Mouse (Mus musculus): ENCODE results near the gene Trip10. TPM values are rescaled to one million over a fixed set of nuclear protein-coding genes. Genes with fewer than 3 reads are reported as not detected.

Trip10 gene
- total and polyA plus RNA-seq, 3 experiments = 21.5 to 40.0 (median 22.9) TPM

DNA sequence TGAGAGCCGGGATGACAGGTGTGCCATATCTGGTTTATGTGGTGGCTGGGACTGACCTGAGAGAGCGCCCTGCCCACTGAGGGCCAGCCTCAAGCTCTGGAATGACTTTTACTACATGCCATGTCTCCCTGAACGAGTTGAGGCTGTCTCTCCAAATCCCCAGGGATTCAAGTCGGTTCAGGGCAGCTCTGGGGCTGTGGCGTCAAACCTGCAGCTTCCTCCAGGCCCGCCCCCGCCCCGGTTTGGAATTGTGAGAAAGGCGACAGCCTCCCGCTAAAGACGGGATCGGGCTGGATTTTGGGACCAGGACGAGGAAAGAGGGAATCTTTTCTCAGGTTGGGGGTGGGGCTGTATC is 26.7 kb downstream of the Trip10 start:
- peak overlapping the region; percentile 1; the same call in 1 of the 2 replicates for H3K27ac ChIP-seq (ENCODE audit: insufficient read depth, low read depth)
- H3K4me3 ChIP-seq (replicated peaks in 1 of 3; ENCODE audit: low read depth in 2 of 3, low read length in 2 of 3, poor library complexity in 1 of 3) = peak overlapping the region; percentile 61 to 74 (median 62)
- DNase-seq (ENCODE audit: extremely low read depth) = no peak
- H3K4me2 ChIP-seq (ENCODE audit: insufficient read depth, low read depth, poor library complexity, severe bottlenecking) = peak overlapping the region; percentile 87
- peak overlapping the region; percentile 17; the same call in 1 of the 2 replicates for H3K9ac ChIP-seq (ENCODE audit: insufficient read depth, low read depth)
- in situ Hi-C loops (cut with MboI; ENCODE audit: low pct_ligation_motif_present, low pct_unique_long_range_greater_than_20kb, low sequenced_read_pairs) (no loop called here), dilution Hi-C loops (cut with MboI; ENCODE audit: extremely low pct_ligation_motif_present, extremely low pct_unique_long_range_greater_than_20kb, low sequenced_read_pairs) (no loop called here)
- H3K4me1 ChIP-seq (ENCODE audit: control insufficient read depth in 1 of 2, insufficient read depth in 2 of 2) = peaks cover 11 to 41% of the 10 kb centered on the region in 2 experiments; a peak in 3 of 4 replicates
- H3K79me2 ChIP-seq (replicated peaks; ENCODE audit: control insufficient read depth, extremely low read depth, insufficient read depth, poor library complexity, severe bottlenecking) = peaks cover 10% of the 10 kb centered on the region
- TF ChIP-seq GABPA (IDR thresholded peaks at IDR 0.05; ENCODE audit: insufficient replicate concordance, low read depth, low read length) = no peak
- TF ChIP-seq ELF1 (IDR thresholded peaks at IDR 0.05; ENCODE audit: low read depth, low read length) = no peak
- no peak for TF ChIP-seq UBTF (IDR thresholded peaks at IDR 0.05; ENCODE audit: low read depth, low read length)
- TF ChIP-seq MYC (IDR thresholded peaks at IDR 0.05; ENCODE audit: low read depth, low read length) = no peak
- TF ChIP-seq SIN3A (IDR thresholded peaks at IDR 0.05; ENCODE audit: low read length) = 0 out of 2 replicates have a peak, but pooled peaks have one; percentile 14
- TF ChIP-seq TBP (conservative IDR thresholded peaks at IDR 0.05; ENCODE audit: low read depth, low read length) = no peak
- no peak for TF ChIP-seq TCF12 (IDR thresholded peaks at IDR 0.05; ENCODE audit: low read depth, low read length)
- no peak for TF ChIP-seq POLR2A (IDR thresholded peaks at IDR 0.05; ENCODE audit: low read depth, low read length)
- H3K27me3 ChIP-seq (replicated peaks) = peaks cover 3% of the 10 kb centered on the region
- H3K36me3 ChIP-seq (replicated peaks in 1 of 2; ENCODE audit: control insufficient read depth in 1 of 2, insufficient read depth in 1 of 2, low read length in 1 of 2) = no peaks in the 10 kb centered on the region
- no peaks in the 10 kb centered on the region for H3K9me3 ChIP-seq (replicated peaks; ENCODE audit: low read length)

DNA sequence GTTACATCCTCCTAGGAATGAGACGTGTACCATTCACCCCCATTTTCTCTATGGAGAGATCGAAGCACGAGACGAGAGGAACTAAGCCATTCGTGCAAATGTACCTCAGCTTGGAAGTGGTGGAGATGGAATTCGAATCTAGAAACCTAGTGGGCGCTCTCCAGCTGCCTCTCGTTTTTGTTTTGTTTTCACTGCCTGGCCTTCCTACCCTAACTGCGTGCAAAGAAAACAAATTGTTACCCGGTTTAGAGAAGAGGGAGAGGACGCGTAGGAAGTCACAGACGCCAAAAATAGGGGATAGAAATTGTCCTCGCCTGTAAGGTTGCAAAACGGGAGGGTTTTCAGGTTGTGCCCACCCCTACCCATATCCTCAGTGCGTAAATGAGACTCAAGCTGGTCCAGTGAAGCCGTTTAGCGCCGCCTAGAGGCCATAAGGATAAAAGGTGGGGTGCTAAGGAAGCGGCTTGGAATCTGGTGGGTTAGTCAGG is 27.4 kb downstream of the Trip10 start:
- Histone ChIP-seq H3K4me1 (ENCODE audit: control insufficient read depth in 1 of 2, insufficient read depth in 2 of 2) (peaks cover 17 to 48% of the 10 kb centered on the region in 2 experiments), H3K4me2 (ENCODE audit: insufficient read depth, low read depth, poor library complexity, severe bottlenecking) (peak overlapping the region; percentile 87), H3K4me3 (replicated peaks in 1 of 3; ENCODE audit: low read depth in 2 of 3, low read length in 2 of 3, poor library complexity in 1 of 3) (peak overlapping the region; percentile 52 to 74 (median 62)), H3K79me2 (replicated peaks; ENCODE audit: control insufficient read depth, extremely low read depth, insufficient read depth, poor library complexity, severe bottlenecking) (peaks cover 17% of the 10 kb centered on the region), H3K9me3 (replicated peaks; ENCODE audit: low read length) (no peaks in the 10 kb centered on the region), H3K27me3 (replicated peaks) (peaks cover 3% of the 10 kb centered on the region), H3K36me3 (replicated peaks in 1 of 2; ENCODE audit: control insufficient read depth in 1 of 2, insufficient read depth in 1 of 2, low read length in 1 of 2) (peaks cover 0 to 5% of the 10 kb centered on the region in 2 experiments), H3K9ac (ENCODE audit: insufficient read depth, low read depth) (peak overlapping the region; percentile 14), H3K27ac (ENCODE audit: insufficient read depth, low read depth) (peak overlapping the region; percentile 86)
- DNase-seq (ENCODE audit: extremely low read depth) = peak; percentile 94
- in situ Hi-C loops (cut with MboI; ENCODE audit: low pct_ligation_motif_present, low pct_unique_long_range_greater_than_20kb, low sequenced_read_pairs) (no loop called here), dilution Hi-C loops (cut with MboI; ENCODE audit: extremely low pct_ligation_motif_present, extremely low pct_unique_long_range_greater_than_20kb, low sequenced_read_pairs) (no loop called here)
- TF ChIP-seq E2F4 (IDR thresholded peaks at IDR 0.05; ENCODE audit: insufficient replicate concordance, low read depth, low read length) (no peak), CHD2 (IDR thresholded peaks at IDR 0.05; ENCODE audit: low read length) (no peak), JUN (IDR thresholded peaks at IDR 0.05; ENCODE audit: insufficient read depth, low read depth, low read length) (no peak), POLR2A (IDR thresholded peaks at IDR 0.05; ENCODE audit: low read depth, low read length) (no peak), KAT2A (IDR thresholded peaks at IDR 0.05; ENCODE audit: insufficient replicate concordance, low read length) (no peak), CTCF (conservative IDR thresholded peaks at IDR 0.05 in 1 of 2, IDR thresholded peaks at IDR 0.05 in 1 of 2; ENCODE audit: low read depth in 2 of 2, low read length in 2 of 2) (peak; percentile 82 to 90), USF1 (IDR thresholded peaks at IDR 0.05; ENCODE audit: low read depth, low read length) (no peak), ZNF384 (IDR thresholded peaks at IDR 0.05; ENCODE audit: low read depth, low read length) (no peak), MAZ (IDR thresholded peaks at IDR 0.05; ENCODE audit: low read depth, low read length) (peak; percentile 90), MAX (IDR thresholded peaks at IDR 0.05; ENCODE audit: low read length) (0 out of 2 replicates have a peak, but pooled peaks have one; percentile 43), MXI1 (IDR thresholded peaks at IDR 0.05; ENCODE audit: low read depth, low read length) (no peak; the same call in 1 of the 2 replicates), BHLHE40 (IDR thresholded peaks at IDR 0.05; ENCODE audit: low read depth, low read length) (peak; percentile 47), MAFK (IDR thresholded peaks at IDR 0.05; ENCODE audit: insufficient replicate concordance, low read length) (no peak), UBTF (IDR thresholded peaks at IDR 0.05; ENCODE audit: low read depth, low read length) (0 out of 2 replicates have a peak, but pooled peaks have one; percentile 21), GABPA (IDR thresholded peaks at IDR 0.05; ENCODE audit: insufficient replicate concordance, low read depth, low read length) (no peak), SMC3 (IDR thresholded peaks at IDR 0.05; ENCODE audit: low read depth, low read length) (peak; percentile 73), ZC3H11A (IDR thresholded peaks at IDR 0.05; ENCODE audit: low read depth, low read length) (no peak), EP300 (IDR thresholded peaks at IDR 0.05; ENCODE audit: low read length) (no peak; the same call in 1 of the 2 replicates), NELFE (IDR thresholded peaks at IDR 0.05; ENCODE audit: low read depth, low read length) (peak; percentile 57; the same call in 1 of the 2 replicates), PAX5 (IDR thresholded peaks at IDR 0.05; ENCODE audit: low read length) (no peak), RAD21 (IDR thresholded peaks at IDR 0.05; ENCODE audit: low read depth, low read length) (peak; percentile 57), MYC (IDR thresholded peaks at IDR 0.05; ENCODE audit: low read depth, low read length) (peak; percentile 74), CHD1 (IDR thresholded peaks at IDR 0.05; ENCODE audit: low read depth, low read length) (0 out of 2 replicates have a peak, but pooled peaks have one; percentile 70), JUND (conservative IDR thresholded peaks at IDR 0.05; ENCODE audit: low read depth, low read length) (0 out of 2 replicates have a peak, but pooled peaks have one; percentile 22), POLR2AphosphoS2 (IDR thresholded peaks at IDR 0.05; ENCODE audit: low read depth, low read length) (no peak), ELF1 (IDR thresholded peaks at IDR 0.05; ENCODE audit: low read depth, low read length) (peak; percentile 55; the same call in 1 of the 2 replicates), TCF12 (IDR thresholded peaks at IDR 0.05; ENCODE audit: low read depth, low read length) (no peak), ZMIZ1 (IDR thresholded peaks at IDR 0.05; ENCODE audit: low read depth, low read length) (no peak), HCFC1 (IDR thresholded peaks at IDR 0.05; ENCODE audit: low read depth, low read length) (peak; percentile 54), USF2 (conservative IDR thresholded peaks at IDR 0.05; ENCODE audit: low read depth, low read length) (no peak)
